Mouse (Mus musculus) heart, postnatal 36 days (tissue): Measurements from ENCODE around the gene Plcg2. TPM values are rescaled to one million over a fixed set of nuclear protein-coding genes. Genes with fewer than 3 reads are reported as not detected.
A peak's percentile ranks its signal among the peaks of the same experiment; 100 is the strongest.

Source experiments
- DNase-seq, 2 experiments: peaks; one replicate each; pipeline ENCODE4 v3.0.0; 2021 to 2022
- intact Hi-C: fragments of 180-260 bp; cut with DNase I; formaldehyde crosslinking; loops from one replicate; pipeline ENCODE4 v1.15.1; 2025
- total RNA-seq, 2 experiments: library from RNA; stranded (reverse); gene quantifications; 2 replicates each; pipeline ENCODE4 v1.2.3; 2021

Plcg2 gene
- 1 to 10 TPM; 6.5 to 7.5 TPM for total RNA-seq

- intact Hi-C loops: loop anchor here (5.0 kb wide), 1 partner anchor 69 kb away; no protein-coding TSS in a partner anchor
- DNase-seq: peak; percentile 51 to 54
These were observed at the start of gene Plcg2 for GRCm38 (mm10) chr8:117498179-117498914. Gene Plcg2, plus strand, starts transcription at chr8:117498291.

DNA sequence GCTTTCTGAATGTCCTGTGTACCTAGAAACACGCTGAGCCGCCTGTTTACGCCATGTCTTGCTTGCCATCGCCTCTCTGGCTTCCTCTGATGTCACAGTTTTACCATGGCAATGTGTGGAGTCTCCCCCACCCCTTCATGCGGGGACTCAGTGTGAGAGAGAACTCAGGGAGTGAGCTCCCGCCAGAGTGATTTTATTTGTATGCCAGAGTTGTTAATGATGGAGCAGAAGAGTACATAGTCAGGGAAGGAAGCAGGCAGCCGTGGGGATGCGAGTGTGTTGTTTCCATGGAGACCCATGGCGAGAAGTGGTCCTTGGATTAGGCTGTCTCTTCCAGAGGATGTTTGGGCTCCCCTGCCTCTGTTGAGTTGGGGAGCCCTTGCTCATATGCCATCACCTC, 47.0 kb upstream of the Plcg2 start:
- DNase-seq: no peak
- intact Hi-C loops: no loop called here

- intact Hi-C loops: no loop called here
- DNase-seq: no peak
These were observed 44.1 kb upstream of the Plcg2 start for GRCm38 (mm10) chr8:117453974-117454373.

GRCm38 (mm10) chr8:117454516-117455116, 43.5 kb upstream of the Plcg2 start:
- intact Hi-C loops: no loop called here
- no peak for DNase-seq

GRCm38 (mm10) chr8:117455701-117456100, 42.4 kb upstream of the Plcg2 start:
- no peak for DNase-seq
- intact Hi-C loops: no loop called here

DNA sequence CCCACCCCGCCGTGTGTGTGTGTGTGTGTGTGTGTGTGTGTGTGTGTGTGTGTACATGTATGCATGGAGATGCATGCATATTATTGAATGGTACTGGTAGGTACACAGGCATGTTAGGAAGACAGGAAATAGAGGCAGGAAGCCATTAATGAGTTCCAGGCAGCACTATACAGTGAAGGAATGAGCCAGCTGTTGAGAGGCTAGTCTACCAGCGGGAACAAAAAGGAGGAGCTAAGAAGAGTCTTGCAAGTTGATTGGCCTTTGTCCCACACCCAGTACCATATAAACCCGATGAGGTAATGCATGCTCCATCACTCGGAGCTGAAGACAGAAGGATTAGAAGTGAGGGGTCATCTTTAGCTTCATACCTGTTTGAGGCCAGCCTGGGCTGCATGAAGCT, 39.7 kb upstream of the Plcg2 start:
- DNase-seq: no peak
- intact Hi-C loops: no loop called here

- DNase-seq: no peak
- intact Hi-C loops: loop anchor here (10.0 kb wide), 1 partner anchor 268 kb away; no protein-coding TSS in a partner anchor
These were observed 35.3 kb upstream of the Plcg2 start for GRCm38 (mm10) chr8:117462701-117463284.

- intact Hi-C loops: loop anchor here (10.0 kb wide), 1 partner anchor 270 kb away; no protein-coding TSS in a partner anchor
- peak in 1 of 2 experiments; percentile 23 for DNase-seq
These were observed 33.6 kb upstream of the Plcg2 start for GRCm38 (mm10) chr8:117464525-117464924.

DNA sequence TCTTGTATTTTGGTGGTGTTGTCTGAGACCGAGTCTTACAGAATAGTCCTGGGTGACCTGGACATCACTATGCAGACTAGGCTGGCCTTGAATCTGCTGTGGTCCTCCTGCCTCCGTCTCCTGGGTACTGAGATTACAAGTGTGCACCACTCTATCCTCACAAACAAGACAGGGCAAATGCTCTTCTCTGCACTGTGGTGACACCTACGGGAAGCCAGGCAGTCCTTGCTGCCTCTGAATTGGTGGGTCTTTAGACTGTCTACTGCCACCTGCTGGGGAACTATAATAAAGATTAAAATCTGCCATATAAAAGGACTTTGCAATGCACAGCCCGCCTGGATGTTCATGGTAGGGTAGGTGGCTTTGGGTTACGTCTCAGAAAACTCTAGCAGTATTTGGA, 32.8 kb upstream of the Plcg2 start:
- peak; percentile 55 to 60 for DNase-seq
- intact Hi-C loops: loop anchor here (1.0 to 10.0 kb wide), 3 partner anchors 79 to 270 kb away; no protein-coding TSS in a partner anchor

GRCm38 (mm10) chr8:117467466-117467865, 30.6 kb upstream of the Plcg2 start:
- intact Hi-C loops: loop anchor here (10.0 kb wide), 1 partner anchor 273 kb away; no protein-coding TSS in a partner anchor
- DNase-seq: no peak

- no peak for DNase-seq
- intact Hi-C loops: loop anchor here (10.0 kb wide), 2 partner anchors 275 to 525 kb away; partner anchors contain the start of gene Atmin
These were observed 28.4 kb upstream of the Plcg2 start for GRCm38 (mm10) chr8:117469431-117470341.

- intact Hi-C loops: loop anchor here (10.0 kb wide), 1 partner anchor 526 kb away; the partner anchor contains the start of gene Atmin
- peak; percentile 54 to 58 for DNase-seq
These were observed 27.7 kb upstream of the Plcg2 start for GRCm38 (mm10) chr8:117470342-117470781.

- intact Hi-C loops: loop anchor here (1.0 to 10.0 kb wide), 2 partner anchors 247 to 526 kb away; partner anchors contain the start of gene Atmin
- peak; percentile 70 to 81 for DNase-seq
These were observed 26.9 kb upstream of the Plcg2 start for GRCm38 (mm10) chr8:117471174-117471573.

DNA sequence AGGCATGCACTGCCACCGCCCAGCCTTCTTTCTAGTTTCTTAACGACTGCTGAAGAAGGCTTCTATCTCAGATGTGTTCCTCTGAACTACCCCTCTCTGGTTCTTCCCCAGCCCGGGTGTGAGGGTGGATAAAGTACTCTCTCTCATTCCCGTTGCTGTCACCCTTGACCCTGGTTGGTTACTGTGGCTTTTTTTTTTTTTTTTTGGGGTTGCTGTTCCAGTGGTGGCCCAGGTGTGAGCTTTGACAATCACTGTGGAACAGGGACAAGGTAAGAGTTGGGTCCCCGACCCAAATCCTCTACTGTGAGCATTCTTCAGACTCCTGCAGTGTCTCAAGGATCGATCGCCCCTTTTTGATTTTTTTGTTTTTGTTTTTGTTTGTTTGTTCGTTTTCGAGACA, 26.4 kb upstream of the Plcg2 start:
- no peak for DNase-seq
- intact Hi-C loops: loop anchor here (1.0 to 10.0 kb wide), 2 partner anchors 247 to 527 kb away; partner anchors contain the start of gene Atmin

DNA sequence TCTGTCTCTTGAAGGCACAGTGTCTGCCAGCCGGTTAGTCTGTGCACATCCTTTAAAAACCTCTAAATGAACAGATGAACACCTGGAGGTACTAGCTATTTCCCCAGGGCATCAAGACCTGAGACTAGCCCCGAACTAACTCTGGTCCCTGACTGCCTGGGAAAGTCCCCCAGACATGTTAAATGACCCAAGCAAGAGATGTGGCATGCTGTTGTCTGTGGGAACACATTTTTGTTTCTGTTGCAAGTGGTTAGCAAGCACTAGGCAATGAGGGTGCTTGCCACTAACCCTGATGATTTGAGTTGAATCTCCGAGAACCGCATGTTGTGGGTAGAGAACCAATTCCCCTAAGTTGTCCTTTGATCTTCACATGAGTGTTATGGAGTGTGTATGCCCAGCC, 25.8 kb upstream of the Plcg2 start:
- DNase-seq: no peak
- intact Hi-C loops: loop anchor here (10.0 kb wide), 1 partner anchor 528 kb away; the partner anchor contains the start of gene Atmin

GRCm38 (mm10) chr8:117474944-117475343, 23.1 kb upstream of the Plcg2 start:
- intact Hi-C loops: loop anchor here (1.0 to 10.0 kb wide), 3 partner anchors 94 to 530 kb away; partner anchors contain the start of gene Atmin

GRCm38 (mm10) chr8:117475819-117476218, 22.3 kb upstream of the Plcg2 start:
- DNase-seq: no peak
- intact Hi-C loops: loop anchor here (1.0 to 10.0 kb wide), 2 partner anchors 369 to 531 kb away; partner anchors contain the start of gene Atmin

More at GRCm38 (mm10) chr8:117474944-117475343, 23.1 kb upstream of the Plcg2 start:
- peak; percentile 92 to 96 for DNase-seq

- no peak for DNase-seq
- intact Hi-C loops: loop anchor here (10.0 kb wide), 1 partner anchor 533 kb away; the partner anchor contains the start of gene Atmin
These were observed 20.0 kb upstream of the Plcg2 start for GRCm38 (mm10) chr8:117478082-117478481.

GRCm38 (mm10) chr8:117479996-117480395, 18.1 kb upstream of the Plcg2 start:
- DNase-seq: no peak
- intact Hi-C loops: loop anchor here (10.0 kb wide), 1 partner anchor 535 kb away; the partner anchor contains the start of gene Atmin
